Mouse (Mus musculus) thymus, postnatal 10 days (tissue): Measurements from ENCODE around the gene Olfr676.
"Not testable (repeated sequence)": the region's sequence is repeated elsewhere in the genome, so short reads cannot be mapped to it uniquely, and the experiment has no call there.

Experiments used
- DNase-seq, 2 experiments: peaks; one replicate each; pipeline ENCODE4 v3.0.0; 2021; ENCODE audit warnings: low spot score in 2 of 2

Olfr676 gene

GRCm38 (mm10) chr7:105032398-105032797 is at the start of gene Olfr676:
TSS of gene Olfr676 (plus strand) at chr7:105032698.
- no peak for DNase-seq

GRCm38 (mm10) chr7:105001929-105002328 is 30.6 kb upstream of the Olfr676 start, which contains the start of gene Olfr672:
TSS of gene Olfr672 (minus strand) at chr7:105002029.
- no peak for DNase-seq

GRCm38 (mm10) chr7:105022530-105022929 is 10.0 kb upstream of the Olfr676 start:
- no peak for DNase-seq

GRCm38 (mm10) chr7:105028360-105028759 is 4.1 kb upstream of the Olfr676 start, which contains the start of gene Olfr675:
TSS of gene Olfr675 (minus strand) at chr7:105028460.
- DNase-seq = no peak

- not testable (repeated sequence) for DNase-seq
Measured at GRCm38 (mm10) chr7:105033836-105034235, 1.3 kb downstream of the Olfr676 start.

DNA sequence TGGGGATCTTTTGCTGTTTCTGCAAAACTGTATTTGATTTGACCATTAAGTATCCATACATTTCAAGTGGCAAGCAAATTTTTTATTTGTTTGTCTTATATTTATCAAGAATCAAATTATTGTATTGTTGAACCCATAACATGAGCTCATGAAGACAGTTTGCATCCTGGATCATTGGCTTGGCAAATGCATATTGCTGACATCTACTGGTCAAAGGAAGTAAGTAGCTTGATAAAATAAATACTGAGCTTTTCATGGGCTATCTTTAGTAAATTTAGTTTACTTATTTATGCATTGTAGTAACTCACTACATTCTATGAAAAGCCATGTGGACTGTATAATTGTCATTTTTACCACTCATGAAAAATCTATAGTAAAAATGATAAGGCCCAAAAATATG is 26.5 kb downstream of the Olfr676 start:
- DNase-seq = no peak

DNA sequence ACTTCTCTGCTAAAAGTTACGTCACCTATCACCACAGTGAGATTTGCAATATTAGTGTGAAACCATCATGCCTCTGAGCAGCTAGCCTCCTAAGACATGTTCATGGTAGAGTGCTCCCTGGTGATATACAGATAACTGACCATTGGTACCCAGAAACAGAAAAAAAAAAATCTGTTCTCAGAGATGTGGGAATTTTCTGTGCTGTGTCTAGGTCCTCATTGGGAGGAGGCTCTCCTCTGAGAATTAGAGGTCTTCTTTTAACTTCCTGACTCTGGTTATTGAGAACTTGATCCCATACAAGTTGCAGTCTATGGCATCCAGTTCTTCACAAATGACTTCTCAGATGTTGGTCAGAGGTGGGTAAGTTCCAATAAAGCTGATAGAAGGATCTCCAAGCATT is 31.7 kb downstream of the Olfr676 start, which contains the start of gene Olfr678:
Olfr678 (plus strand) TSS at position 301 of the 400 bp plus-strand sequence.
- no peak for DNase-seq

DNA sequence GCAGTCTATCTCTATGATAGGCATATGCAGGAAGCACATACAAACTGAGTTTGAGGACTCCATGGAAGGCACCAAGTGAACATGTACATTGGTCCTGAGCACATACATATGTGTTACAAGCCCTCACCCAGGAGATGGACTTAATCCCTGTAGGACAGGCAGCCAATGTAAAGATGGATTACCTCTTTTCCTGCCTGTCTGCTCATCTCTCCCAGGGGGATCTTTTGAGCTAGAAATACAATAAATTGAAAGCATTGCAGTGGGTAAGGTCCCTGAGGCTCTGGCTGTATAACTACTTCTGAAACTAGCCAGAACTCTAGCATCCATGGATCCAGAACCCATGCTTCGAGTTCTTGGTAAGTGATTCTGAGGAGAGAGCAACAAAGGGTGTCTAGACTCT is 48.4 kb downstream of the Olfr676 start, which contains the start of gene Olfr679:
Olfr679 (plus strand) TSS at position 301 of the 400 bp plus-strand sequence.
- DNase-seq = no peak
